Mouse (Mus musculus) lung, embryonic 14.5 days (tissue): Measurements from ENCODE around the gene Pebp1. TPM values are rescaled to one million over a fixed set of nuclear protein-coding genes. Genes with fewer than 3 reads are reported as not detected.

Source experiments
- ATAC-seq: fragments of 200-750 bp; cut with Nextera tagmentation; 2 replicates; pipeline ENCODE4 v1.8.0; 2017; ENCODE audit warnings: mild to moderate bottlenecking, moderate TSS enrichment, moderate library complexity; ENCODE audit not compliant: insufficient read depth
- DNase-seq: peaks from one replicate; pipeline ENCODE4 v3.0.0-alpha.2; 2015
- H3K27ac ChIP-seq: fragments of 300-500 bp; sonication (generic); 2 replicates; pipeline ENCODE4 v1.5.1; 2014; ENCODE audit warnings: low read depth, mild to moderate bottlenecking, moderate library complexity
- H3K27me3 ChIP-seq: fragments of 300-500 bp; sonication (generic); 2 replicates; pipeline ENCODE4 v1.6.1; 2014; ENCODE audit warnings: low read length, control low read depth; ENCODE audit not compliant: insufficient read depth
- H3K36me3 ChIP-seq: fragments of 300-500 bp; sonication (generic); 2 replicates; pipeline ENCODE4 v1.6.1; 2014; ENCODE audit warnings: control low read depth; ENCODE audit not compliant: insufficient read depth
- H3K4me1 ChIP-seq: fragments of 300-500 bp; sonication (generic); 2 replicates; pipeline ENCODE4 v1.6.1; 2014; ENCODE audit warnings: antibody characterized with exemption, control low read depth; ENCODE audit not compliant: insufficient read depth
- H3K4me2 ChIP-seq: fragments of 300-500 bp; sonication (generic); 2 replicates; pipeline ENCODE4 v1.6.1; 2014; ENCODE audit warnings: mild to moderate bottlenecking
- H3K4me3 ChIP-seq: fragments of 300-500 bp; sonication (generic); 2 replicates; pipeline ENCODE4 v1.5.1; 2014; ENCODE audit warnings: low read depth, low read length
- H3K9ac ChIP-seq: fragments of 300-500 bp; sonication (generic); 2 replicates; pipeline ENCODE4 v1.6.1; 2014
- H3K9me3 ChIP-seq: fragments of 300-500 bp; sonication (generic); 2 replicates; pipeline ENCODE4 v1.6.1; 2016; ENCODE audit warnings: low read depth, low read length, control low read depth
- CTCF ChIP-seq: IDR thresholded peaks from 2 replicates; pipeline ENCODE4 v1.5.1; 2016; ENCODE audit warnings: antibody characterized with exemption, low read depth
- whole genome bisulfite sequencing: fragments of 180-500 bp; shearing (Covaris S2); extraction: QIAGEN DNeasy Blood & Tissue Kit; methylation state at CpG from one replicate; pipeline ENCODE4 v1.1.7; 2014; 5-methylcytosine and 5-hydroxymethylcytosine counted together
- polyA plus RNA-seq: library from polyadenylated mRNA; unstranded; fragments of >200 nt; fragmentation: Nextera tagmentation; extraction: Ambion mirVana; gene quantifications from 2 replicates; pipeline ENCODE4 v1.2.1, GENCODE M21; 2014

The Pebp1 gene
- polyA plus RNA-seq, 1 experiment from 2014 or later: 755 TPM

DNA sequence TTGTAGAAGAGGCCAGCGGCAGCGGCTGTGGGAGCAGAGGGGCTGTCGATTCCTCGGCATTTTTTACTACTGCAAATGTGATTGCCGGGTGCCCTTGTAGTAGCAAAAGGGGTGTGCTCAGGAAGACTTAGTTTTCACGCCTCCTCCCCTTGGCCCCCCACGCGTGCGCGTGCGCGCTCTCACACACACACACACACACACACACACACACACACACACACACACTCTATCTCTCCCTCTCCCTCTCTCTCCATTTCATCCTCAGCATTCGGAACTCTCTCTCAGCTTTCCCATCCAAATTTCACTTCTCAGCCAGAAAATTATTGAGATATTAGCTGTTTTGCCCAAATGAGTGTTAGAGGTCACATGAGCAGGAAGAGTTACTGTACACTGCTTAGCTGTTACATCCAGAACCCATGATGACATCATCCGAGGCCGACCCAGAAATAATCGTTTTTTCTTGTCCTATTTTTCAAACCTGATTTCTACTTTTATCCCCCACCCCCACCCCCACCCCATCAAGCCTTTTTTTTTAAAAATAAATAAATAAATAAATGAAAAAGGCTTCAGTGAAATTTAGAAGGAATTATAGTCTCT is 45.4 kb downstream of the Pebp1 start:
- H3K27ac ChIP-seq: no peak overlapping the region
- H3K4me2 ChIP-seq: peak overlapping the region; percentile 80
- no peak for TF ChIP-seq CTCF
- ATAC-seq: no peak
- H3K4me1 ChIP-seq: no peaks in the 10 kb centered on the region
- H3K9me3 ChIP-seq: no peaks in the 10 kb centered on the region
- H3K9ac ChIP-seq: no peak overlapping the region
- 46% methylated on average over 16 of the region's 16 CpGs for WGBS
- no peaks in the 10 kb centered on the region for H3K27me3 ChIP-seq
- H3K36me3 ChIP-seq: no peaks in the 10 kb centered on the region
- DNase-seq: peak; percentile 38
- H3K4me3 ChIP-seq: peak overlapping the region; percentile 41

DNA sequence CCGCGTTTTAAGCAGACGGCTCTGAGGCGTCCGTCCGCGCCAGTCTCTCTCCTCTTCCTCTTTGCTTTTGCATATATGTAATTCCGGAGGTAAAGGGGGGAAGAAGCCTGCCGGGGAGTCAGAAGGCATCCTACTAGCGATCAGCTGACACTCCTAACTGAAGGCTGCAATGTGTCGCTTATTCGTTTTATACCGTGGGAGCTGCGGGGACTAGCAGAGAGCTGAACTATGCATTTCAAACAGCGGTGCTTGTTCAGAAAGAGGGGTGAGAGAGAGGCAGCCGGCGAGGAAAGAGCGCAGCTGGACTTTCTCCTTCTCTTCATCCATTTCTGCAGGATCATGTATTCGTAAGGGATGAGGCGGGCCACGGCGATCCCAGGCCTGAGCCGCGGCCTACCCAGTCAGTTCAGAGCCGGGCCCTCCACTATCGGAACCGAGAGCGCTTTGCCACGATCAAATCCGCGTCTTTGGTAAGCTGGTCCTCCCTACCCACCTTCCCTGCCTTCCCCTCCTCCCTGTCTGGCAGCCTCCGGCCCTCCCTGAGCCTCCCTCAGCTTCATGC is 46.6 kb downstream of the Pebp1 start:
- H3K36me3 ChIP-seq: no peaks in the 10 kb centered on the region
- no peak for TF ChIP-seq CTCF
- peak; percentile 57 for DNase-seq
- 4% methylated on average over 32 of the region's 32 CpGs for WGBS
- 0 out of 2 replicates have a peak, but pooled peaks have one; percentile 21 for ATAC-seq
- H3K9ac ChIP-seq: peak overlapping the region; percentile 52
- H3K27me3 ChIP-seq: no peaks in the 10 kb centered on the region
- H3K4me3 ChIP-seq: peak overlapping the region; percentile 41
- peak overlapping the region; percentile 80 for H3K4me2 ChIP-seq
- H3K9me3 ChIP-seq: no peaks in the 10 kb centered on the region
- H3K4me1 ChIP-seq: no peaks in the 10 kb centered on the region
- peak overlapping the region; percentile 78 for H3K27ac ChIP-seq

DNA sequence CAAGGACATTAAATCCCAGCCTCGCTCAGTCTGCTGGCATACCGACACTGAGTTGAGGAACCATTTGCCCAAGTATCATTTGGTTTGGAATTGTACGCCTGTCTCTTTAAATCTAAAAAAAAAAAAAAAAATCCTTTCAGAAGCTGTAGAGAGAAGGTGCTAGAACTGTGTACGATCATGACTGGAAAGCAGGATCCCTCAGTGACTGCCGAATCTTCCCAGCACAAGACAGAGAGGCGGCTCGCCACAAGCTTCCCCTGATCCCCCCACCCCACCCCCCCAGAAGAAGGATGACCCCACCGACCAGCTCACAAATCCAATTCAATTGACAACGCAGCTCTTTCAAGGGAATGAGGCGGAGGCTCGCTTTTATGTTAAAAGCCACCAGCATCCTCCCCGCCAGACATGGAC is 47.1 kb downstream of the Pebp1 start:
- Histone ChIP-seq H3K36me3 (no peaks in the 10 kb centered on the region), H3K9ac (peak overlapping the region; percentile 52), H3K4me2 (peak overlapping the region; percentile 80), H3K4me3 (peak overlapping the region; percentile 41), H3K9me3 (no peaks in the 10 kb centered on the region), H3K27ac (peak overlapping the region; percentile 78), H3K27me3 (no peaks in the 10 kb centered on the region), H3K4me1 (no peaks in the 10 kb centered on the region)
- DNase-seq (peak; percentile 37), ATAC-seq (no peak)
- 8% methylated on average over 12 of the region's 12 CpGs for WGBS
- no peak for TF ChIP-seq CTCF

DNA sequence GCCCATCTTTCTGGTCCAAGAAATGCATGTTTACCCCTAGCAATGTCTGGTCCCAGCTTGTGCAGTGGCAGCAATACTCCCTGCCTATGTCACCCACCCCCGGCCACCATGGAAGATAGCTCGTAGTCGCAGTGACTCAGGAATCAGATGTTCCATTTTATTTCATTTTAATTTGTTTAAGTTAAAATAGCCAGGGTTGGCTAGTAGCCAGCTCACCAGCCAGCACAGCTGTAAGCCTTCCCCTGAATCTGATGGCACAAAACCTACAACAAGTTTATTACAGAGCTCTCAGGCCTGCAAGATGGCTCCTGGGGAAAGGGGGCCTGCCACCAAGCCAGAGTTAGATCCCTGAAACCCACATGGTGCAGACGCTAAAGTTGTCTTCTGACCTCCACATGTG is 48.3 kb downstream of the Pebp1 start:
- no peaks in the 10 kb centered on the region for H3K4me1 ChIP-seq
- H3K4me3 ChIP-seq: no peak overlapping the region
- no peaks in the 10 kb centered on the region for H3K36me3 ChIP-seq
- 0 out of 2 replicates have a peak, but pooled peaks have one; percentile 19 for ATAC-seq
- H3K27me3 ChIP-seq: no peaks in the 10 kb centered on the region
- no peak for TF ChIP-seq CTCF
- H3K4me2 ChIP-seq: no peak overlapping the region
- WGBS: 42% methylated on average over 4 of the region's 4 CpGs
- H3K27ac ChIP-seq: no peak overlapping the region
- H3K9ac ChIP-seq: no peak overlapping the region
- peak; percentile 60 for DNase-seq
- no peaks in the 10 kb centered on the region for H3K9me3 ChIP-seq

DNA sequence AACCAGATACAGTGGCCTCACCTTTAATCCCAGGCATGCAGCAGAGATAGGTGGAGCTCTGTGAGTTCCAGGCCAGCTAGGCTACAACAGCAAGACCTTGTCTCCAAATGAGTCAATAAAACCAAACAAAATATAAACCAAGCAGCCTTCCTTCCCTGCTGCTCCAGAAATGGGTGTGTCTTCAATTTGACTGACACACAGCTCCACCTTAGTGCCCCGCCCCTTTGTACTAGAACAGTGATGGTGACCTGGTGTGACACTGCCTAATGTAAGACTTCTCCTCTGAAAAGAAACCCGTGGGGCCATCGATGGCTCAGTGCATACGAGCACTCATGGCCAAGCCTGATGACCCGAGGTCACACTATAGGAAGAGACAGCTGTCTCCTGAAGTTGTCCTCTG is 50.9 kb downstream of the Pebp1 start:
- H3K9ac ChIP-seq: no peak overlapping the region
- H3K36me3 ChIP-seq: no peaks in the 10 kb centered on the region
- TF ChIP-seq CTCF: no peak
- H3K27ac ChIP-seq: no peak overlapping the region
- H3K4me1 ChIP-seq: no peaks in the 10 kb centered on the region
- ATAC-seq: no peak
- no peak overlapping the region for H3K4me3 ChIP-seq
- DNase-seq: no peak
- 63% methylated on average over 5 of the region's 5 CpGs for WGBS
- H3K4me2 ChIP-seq: no peak overlapping the region
- H3K9me3 ChIP-seq: no peaks in the 10 kb centered on the region
- H3K27me3 ChIP-seq: no peaks in the 10 kb centered on the region

Other genes starting within 250 kb of the Pebp1 start
- gene Suds3, start 171.5 kb downstream of the Pebp1 start, polyA plus RNA-seq: 45.6 and 49.6 TPM in 2 replicates
- 18.8 and 19.0 TPM in 2 replicates for gene Taok3, start 167.5 kb downstream of the Pebp1 start, polyA plus RNA-seq
- 6.8 and 7.0 TPM in 2 replicates for gene Vsig10, start 31.5 kb upstream of the Pebp1 start, polyA plus RNA-seq
- gene Wsb2, start 69.7 kb upstream of the Pebp1 start, polyA plus RNA-seq: 67.1 and 70.9 TPM in 2 replicates
- 127 and 145 TPM in 2 replicates for gene Rfc5, start 101.4 kb upstream of the Pebp1 start, polyA plus RNA-seq
- 0.36 and 0.39 TPM in 2 replicates for gene Ksr2, start 126.4 kb upstream of the Pebp1 start, polyA plus RNA-seq